Mouse (Mus musculus): ENCODE results near the gene Trmt112.

Trmt112 gene

GRCm38 (mm10) chr19:6910306-6910705, 808 bp downstream of the Trmt112 start:
- DNase-seq, result peak in 1 of 2 experiments; percentile 62

DNA sequence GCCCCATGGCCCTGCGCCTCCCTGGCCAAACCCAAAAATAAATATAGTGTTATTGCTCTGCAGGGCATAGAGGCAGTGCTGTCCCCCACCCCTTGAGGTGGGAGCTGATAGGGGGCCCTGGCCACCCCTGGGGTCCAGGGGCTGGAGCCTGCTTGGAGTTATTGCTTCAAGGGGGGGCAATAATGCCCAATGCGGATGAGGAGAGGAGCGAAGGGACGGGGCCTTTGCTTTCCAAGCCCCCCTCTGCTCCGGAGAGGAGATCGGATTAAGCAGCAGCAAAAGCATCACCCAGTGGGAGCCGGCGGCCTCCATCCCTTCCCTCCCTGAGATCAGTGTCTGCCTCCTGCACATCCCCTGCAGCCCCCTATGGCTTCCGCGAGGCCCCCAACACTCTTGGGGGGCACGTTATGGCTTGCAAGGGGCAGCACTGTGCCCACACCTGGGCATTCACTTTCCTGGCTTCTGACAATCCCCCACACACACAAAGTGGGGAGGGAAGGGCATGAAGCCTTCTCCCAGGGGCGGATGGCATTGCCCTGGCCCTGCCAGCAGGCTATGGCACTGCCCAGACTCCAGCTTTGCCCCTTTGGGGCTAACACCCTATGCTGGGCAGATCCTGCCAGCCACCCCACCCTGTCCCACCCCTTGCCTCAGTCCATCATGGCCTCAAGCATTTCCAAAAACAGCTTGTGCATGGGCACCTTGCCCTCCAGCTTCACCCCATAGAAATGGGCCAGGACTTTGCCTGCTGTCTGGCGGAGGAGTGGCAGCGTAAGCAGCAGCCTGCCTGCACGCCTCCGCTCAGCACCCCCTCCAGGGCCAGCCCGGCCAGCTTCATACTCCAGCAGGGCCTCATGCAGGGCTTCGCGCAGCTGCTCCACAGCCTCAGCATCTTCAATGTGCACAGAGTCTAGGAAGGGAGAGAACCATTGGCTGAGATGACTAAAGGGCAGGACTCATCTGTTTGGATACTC, 1.9 kb downstream of the Trmt112 start:
- no peak for DNase-seq

DNA sequence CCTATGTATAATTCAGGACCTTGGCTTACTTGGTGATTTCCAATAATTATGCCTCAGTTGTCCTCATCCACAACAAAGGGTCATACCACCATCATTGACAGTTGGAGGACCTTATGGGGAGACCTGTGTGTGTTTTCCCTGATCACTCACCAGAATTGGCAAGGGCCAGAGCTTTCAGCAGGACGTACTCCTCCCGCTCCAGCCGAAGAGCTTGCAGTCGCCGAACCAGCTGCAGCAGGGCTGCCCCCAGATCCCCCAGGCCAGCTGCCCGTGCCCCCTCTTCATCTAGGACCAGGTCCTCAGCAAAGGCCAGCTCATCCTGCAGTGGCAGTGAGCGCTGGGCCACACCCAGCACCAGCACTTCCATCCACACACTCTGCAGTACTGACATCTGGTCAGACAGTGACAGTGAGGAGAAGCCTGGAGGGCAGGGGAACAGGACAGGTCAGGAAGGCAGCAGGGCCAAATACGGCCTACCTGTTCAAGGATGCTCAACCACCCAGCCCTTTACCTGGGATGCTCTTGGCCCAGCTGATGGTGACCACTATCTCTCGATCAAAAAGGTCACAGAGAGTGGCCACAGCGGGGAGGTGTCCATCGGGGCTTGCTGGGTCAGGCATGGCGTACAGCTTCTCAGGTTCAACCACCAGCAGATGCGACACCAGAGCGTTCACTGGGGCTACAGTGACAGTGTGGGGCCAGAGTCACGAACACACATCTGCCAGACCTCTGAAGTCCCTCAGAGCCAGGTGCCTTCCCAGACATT, 2.9 kb downstream of the Trmt112 start:
- DNase-seq, result no peak

- no peak for DNase-seq
Measured at GRCm38 (mm10) chr19:6913036-6913435, 3.5 kb downstream of the Trmt112 start.

DNA sequence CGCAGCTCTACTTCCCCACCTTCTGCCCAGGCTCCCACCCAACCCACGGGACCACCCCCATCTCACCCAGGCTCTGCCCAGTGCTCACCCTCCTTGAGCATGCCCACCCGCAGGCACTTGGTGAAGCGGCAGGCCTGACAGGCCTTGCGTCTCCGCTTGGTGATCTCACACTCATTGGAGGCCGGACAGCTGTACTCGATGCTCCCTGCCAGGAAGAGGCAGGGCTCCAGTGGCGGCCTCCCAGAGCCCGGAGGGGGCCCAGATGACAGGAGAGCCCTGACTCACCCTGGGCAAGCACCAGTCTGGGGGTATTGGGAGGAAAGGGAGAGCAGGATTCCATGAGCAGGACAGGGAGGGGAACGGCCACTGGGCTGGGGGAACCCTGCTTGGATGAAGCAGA, 4.5 kb downstream of the Trmt112 start:
- no peak for DNase-seq

DNA sequence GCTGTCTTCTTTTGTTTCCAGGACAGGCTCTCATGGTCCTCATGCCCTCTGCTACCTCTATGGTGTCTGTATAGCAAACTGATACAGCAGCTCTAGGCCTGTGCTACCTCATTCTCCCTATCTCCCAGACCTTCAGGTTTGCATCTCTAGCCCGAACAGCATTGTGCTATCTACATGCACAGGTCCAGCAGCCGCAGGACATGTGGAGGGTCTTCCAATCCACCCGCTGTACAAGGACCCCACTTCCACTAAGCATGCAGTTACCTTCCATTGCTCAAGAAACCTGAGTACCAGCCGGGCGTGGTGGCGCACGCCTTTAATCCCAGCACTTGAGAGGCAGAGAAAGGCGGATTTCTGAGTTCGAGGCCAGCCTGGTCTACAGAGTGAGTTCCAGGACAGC, 5.0 kb downstream of the Trmt112 start:
- no peak for DNase-seq

DNA sequence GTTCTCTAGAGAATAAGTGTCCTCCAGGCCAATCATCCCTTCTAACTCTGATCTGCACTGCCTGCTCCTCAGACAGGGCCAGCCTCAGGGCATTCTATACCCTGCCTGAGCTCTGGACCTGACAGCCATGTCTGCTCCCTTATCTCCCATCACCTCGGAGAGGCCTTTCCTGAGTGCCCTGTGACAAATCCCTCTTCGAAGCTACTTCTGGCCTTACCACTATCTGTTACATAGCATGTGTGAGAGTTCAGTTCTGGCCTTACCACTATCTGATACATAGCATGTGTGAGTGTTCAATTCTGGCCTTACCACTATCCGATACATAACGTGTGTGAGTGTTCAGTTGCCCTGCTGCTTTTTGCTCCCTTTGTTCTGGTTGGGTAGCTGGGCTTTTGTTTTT, 5.8 kb downstream of the Trmt112 start:
- DNase-seq, result no peak

GRCm38 (mm10) chr19:6916496-6916895, 7.0 kb downstream of the Trmt112 start:
- DNase-seq, result no peak

- no peak for DNase-seq
Measured at GRCm38 (mm10) chr19:6918321-6918720, 8.8 kb downstream of the Trmt112 start.

GRCm38 (mm10) chr19:6919431-6919830, 9.9 kb downstream of the Trmt112 start:
- no peak for DNase-seq

DNA sequence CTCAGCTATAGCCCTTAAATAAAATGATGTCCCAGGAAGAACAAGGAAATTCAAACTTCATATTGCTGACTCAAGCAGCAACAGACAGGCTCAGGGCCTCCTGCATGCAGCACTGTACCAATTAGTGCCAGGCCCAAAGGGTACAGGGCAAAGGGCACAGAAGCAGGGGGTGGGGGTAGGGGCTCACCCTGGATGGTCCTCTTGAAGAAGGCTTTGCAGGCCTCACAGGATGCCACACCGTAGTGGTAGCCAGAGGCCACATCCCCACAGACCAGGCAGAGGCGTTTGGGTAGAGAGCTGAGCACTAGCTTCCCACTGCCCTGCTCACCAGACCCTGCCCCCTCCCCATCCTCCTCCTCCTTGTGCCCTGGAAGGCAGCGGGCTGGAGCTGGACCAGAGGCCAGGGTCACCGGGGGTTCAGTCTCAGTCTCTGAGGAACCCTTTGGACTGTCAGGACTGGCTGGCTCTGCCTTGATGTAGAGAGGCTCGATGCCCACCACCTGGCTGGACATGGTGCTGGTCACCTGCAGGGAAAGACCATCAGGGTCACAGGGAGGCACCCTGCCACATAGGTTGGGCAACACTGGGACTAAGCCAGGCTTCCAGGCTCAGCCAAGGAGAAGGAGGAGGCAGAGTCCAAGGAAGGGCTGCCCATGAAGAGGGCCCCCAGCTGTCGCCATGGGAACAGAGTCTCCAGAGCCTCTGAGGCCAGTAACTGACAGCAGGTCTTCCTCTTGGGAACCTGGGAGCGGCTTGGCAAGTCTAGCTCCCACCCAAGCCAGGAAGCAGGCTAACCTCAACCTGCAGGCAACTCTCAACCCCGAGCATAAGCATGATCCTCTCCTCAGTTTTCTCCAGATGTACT, 10.6 kb downstream of the Trmt112 start:
- no peak for DNase-seq

DNA sequence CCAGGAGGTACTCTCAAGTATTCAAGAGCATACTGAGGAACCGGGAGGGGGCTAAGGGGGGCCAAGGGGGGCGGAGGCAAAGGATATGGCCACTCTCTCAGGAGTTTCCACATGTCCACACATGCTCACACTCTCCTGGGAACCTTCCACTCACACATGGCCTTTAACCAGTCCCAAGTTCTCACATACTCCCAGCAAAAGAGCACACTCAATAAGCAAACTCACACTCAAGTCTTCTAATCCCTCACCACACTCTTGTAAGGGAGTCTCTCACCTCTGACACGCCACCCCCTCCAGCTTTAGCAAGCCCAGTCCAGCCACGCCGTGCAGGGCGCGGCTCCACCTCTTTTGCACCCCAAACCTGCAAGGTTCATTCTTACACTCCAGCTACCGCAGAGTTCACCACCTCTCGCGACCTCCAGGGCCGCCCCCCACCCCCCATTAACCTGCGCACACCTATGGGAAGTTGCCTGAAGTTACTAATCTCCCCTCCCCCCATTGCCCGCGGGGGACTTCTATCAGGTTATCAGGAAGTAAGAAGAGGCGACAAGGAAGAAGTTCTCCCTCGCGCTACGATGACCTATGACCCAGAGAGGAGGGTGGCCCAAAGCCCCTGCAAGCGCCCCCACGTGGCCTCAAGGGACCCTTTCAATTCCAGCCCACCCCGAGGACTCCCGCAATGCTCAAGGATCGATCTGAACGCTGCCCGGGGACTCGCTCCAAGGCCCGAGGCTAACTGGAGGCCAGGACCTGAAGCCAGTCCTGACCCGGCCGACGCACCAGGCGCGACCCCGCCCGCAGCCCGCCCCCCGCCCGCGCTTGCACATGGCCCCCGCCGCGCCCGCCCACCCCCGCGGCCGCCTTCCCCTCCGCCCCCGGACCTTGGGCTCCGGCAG, 11.5 kb downstream of the Trmt112 start:
- DNase-seq, result peak; percentile 59 to 74

GRCm38 (mm10) chr19:6921647-6922567, 12.4 kb downstream of the Trmt112 start, which contains the start of gene Esrra:
Gene Esrra (minus strand): TSS chr19:6921813.
- peak; percentile 100 for DNase-seq

DNA sequence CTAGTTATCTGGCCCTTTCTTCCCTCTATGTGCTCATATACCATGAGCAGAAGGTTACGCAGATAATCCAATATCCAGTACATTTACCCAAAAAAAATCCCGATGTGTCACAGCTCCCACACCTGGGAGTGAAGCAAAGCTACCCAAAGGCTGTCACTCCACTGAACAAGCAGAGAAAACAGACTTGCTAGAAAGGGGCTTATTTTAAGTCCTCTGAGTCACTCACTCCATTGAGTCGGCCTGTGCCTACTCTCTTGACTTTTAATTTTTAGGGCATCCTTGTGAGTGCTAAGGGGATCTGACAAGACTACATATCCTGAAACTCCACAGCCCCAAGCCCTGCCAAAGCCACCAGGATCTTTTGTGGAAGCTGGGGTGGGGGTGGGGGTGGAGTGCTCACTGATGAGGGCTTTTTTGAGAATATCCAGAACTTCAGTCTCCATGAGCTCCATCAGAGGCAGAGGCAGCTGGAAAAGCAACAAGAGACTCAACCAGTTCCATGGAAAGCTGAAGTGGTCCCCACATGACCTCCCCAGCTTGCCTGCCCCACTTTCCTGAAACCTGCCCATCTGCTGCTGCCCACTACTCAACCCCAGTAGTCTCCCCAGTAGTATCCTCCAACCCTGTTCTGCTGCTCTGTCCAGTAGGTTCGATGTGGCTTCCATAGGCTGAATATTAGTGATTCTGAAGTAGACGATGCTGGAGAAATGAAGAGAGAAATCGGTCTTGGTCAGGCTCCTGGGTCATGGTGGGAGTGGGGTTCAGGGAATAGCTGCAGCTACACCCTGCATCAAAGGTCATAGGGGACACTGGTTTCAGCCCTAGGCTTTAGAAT, 13.6 kb downstream of the Trmt112 start:
- DNase-seq, result no peak

DNA sequence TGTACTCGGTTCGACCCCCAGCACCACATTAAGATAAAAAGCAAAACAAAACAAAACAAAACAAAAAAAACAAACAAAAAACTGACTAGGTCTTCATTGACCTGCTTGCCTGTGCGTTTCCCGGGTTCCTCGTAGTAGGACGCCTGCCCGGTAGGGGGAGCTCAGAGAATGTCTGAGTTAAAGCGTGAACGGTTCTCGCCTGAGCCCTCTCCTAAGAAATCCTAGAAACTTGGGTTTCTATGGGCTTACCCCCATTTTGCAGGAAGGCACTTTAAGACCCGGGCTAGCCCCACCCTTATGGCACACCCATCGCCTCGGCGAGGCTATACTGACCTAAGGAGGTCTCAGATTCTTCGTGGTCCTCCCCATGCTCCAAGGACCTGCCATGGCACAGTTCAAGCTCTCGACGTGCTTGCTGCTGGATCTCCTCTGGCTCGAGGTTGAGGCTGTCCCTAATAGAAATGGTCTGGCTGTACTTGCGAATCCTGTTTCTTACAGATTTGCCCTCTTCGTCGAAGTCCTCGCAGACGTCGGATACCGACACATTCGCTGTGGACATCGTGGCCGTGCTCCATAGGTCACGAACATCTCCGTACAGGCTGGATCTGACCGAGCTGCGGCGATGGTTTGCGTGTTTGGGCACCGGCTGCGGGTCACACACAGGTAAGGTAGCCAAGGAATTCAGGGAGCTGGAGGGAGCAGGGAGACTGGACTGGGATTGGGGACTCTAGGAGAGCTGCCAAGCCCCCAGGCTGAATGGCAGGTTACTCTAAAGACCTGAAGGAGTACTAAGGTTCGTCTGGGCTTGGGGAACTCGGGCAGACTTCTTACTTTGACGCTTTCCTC, 15.2 kb downstream of the Trmt112 start:
- peak; percentile 54 to 70 for DNase-seq

GRCm38 (mm10) chr19:6925307-6925573, 15.7 kb downstream of the Trmt112 start, which contains the start of gene Catsperz:
Gene Catsperz (minus strand): TSS chr19:6925380.
- no peak for DNase-seq

- no peak for DNase-seq
Measured at GRCm38 (mm10) chr19:6925611-6926329, 16.3 kb downstream of the Trmt112 start.
